Mouse (Mus musculus): Measurements from ENCODE around the gene Esrrg.

GRCm38 (mm10) chr1:187771067-187771466 lies 162.5 kb downstream of the Esrrg start:
- TF ChIP-seq CTCF (IDR thresholded peaks at IDR 0.05; ENCODE audit: borderline replicate concordance, insufficient read depth, low read length), result no peak
- TF ChIP-seq POLR2A (IDR thresholded peaks at IDR 0.05; ENCODE audit: low read depth, low read length), result no peak

All from embryonic fibroblast, embryonic 13.5 days (primary cell).